Mouse (Mus musculus) myocyte (in vitro differentiated cells): Measurements from ENCODE around the gene Rpl22. TPM values are rescaled to one million over a fixed set of nuclear protein-coding genes. Genes with fewer than 3 reads are reported as not detected.

Experiments
- H3K27me3 ChIP-seq: one replicate; pipeline ENCODE4 v1.6.1; 2011; ENCODE audit not compliant: control insufficient read depth, insufficient read depth, insufficient read length
- H3K36me3 ChIP-seq: one replicate; pipeline ENCODE4 v1.6.1; 2011; ENCODE audit not compliant: control insufficient read depth, insufficient read depth
- H3K4me2 ChIP-seq: one replicate; pipeline ENCODE4 v1.6.1; 2011; ENCODE audit warnings: low read depth, control low read depth
- H3K4me3 ChIP-seq: one replicate; pipeline ENCODE4 v1.5.1; 2011; ENCODE audit warnings: mild to moderate bottlenecking, control low read depth, moderate library complexity
- H3K79me2 ChIP-seq: one replicate; pipeline ENCODE4 v1.6.1; 2011; ENCODE audit not compliant: control insufficient read depth, insufficient read depth
- H3ac ChIP-seq: one replicate; pipeline ENCODE4 v1.6.1; 2011; ENCODE audit not compliant: control insufficient read depth, insufficient read length
- CEBPB ChIP-seq: IDR thresholded peaks from 2 replicates; pipeline ENCODE4 v1.6.1; 2011; ENCODE audit warnings: mild to moderate bottlenecking, moderate library complexity; ENCODE audit not compliant: poor library complexity, insufficient read depth, severe bottlenecking
- E2F4 ChIP-seq: IDR thresholded peaks from one replicate; pipeline ENCODE4 v1.6.1; 2011; ENCODE audit warnings: mild to moderate bottlenecking, control low read depth, moderate library complexity; ENCODE audit not compliant: insufficient read depth
- MAX ChIP-seq: IDR thresholded peaks from one replicate; pipeline ENCODE4 v1.6.1; 2011; ENCODE audit warnings: low read depth, mild to moderate bottlenecking, control low read depth
- MYOD1 ChIP-seq, 3 experiments: IDR thresholded peaks; one replicate each; pipeline ENCODE4 v1.6.1; 2011; ENCODE audit warnings: control low read depth in 2 of 3, low read depth in 2 of 3, mild to moderate bottlenecking in 2 of 3, moderate library complexity in 1 of 3; ENCODE audit not compliant: insufficient read length in 2 of 3, control insufficient read depth in 1 of 3
- MYOG ChIP-seq, 3 experiments: IDR thresholded peaks; one replicate each; pipeline ENCODE4 v1.6.1; 2011; ENCODE audit warnings: control low read depth in 2 of 3, low read depth in 2 of 3, mild to moderate bottlenecking in 2 of 3; ENCODE audit not compliant: insufficient read length in 2 of 3, control insufficient read depth in 1 of 3, insufficient read depth in 1 of 3
- POLR2A ChIP-seq: IDR thresholded peaks from one replicate; pipeline ENCODE4 v1.6.1; 2011; ENCODE audit warnings: low read depth, mild to moderate bottlenecking, control low read depth, moderate library complexity; ENCODE audit not compliant: insufficient read length
- POLR2AphosphoS2 ChIP-seq: IDR thresholded peaks from one replicate; pipeline ENCODE4 v1.6.1; 2011; ENCODE audit warnings: low read depth, control low read depth; ENCODE audit not compliant: insufficient read length
- REST ChIP-seq: IDR thresholded peaks from one replicate; pipeline ENCODE4 v1.6.1; 2011; ENCODE audit warnings: mild to moderate bottlenecking, control low read depth, moderate library complexity; ENCODE audit not compliant: insufficient read depth, insufficient read length
- SRF ChIP-seq: IDR thresholded peaks from one replicate; pipeline ENCODE4 v1.6.1; 2011; ENCODE audit warnings: low read depth; ENCODE audit not compliant: control insufficient read depth, insufficient read length
- TCF12 ChIP-seq: IDR thresholded peaks from one replicate; pipeline ENCODE4 v1.6.1; 2011; ENCODE audit warnings: mild to moderate bottlenecking, control low read depth; ENCODE audit not compliant: poor library complexity, insufficient read depth, severe bottlenecking
- TCF3 ChIP-seq: IDR thresholded peaks from one replicate; pipeline ENCODE4 v1.6.1; 2011; ENCODE audit warnings: low read depth, control low read depth; ENCODE audit not compliant: insufficient read length
- USF1 ChIP-seq: IDR thresholded peaks from one replicate; pipeline ENCODE4 v1.6.1; 2011; ENCODE audit warnings: low read depth, mild to moderate bottlenecking, control low read depth, moderate library complexity
- polyA plus RNA-seq: library from polyadenylated mRNA; unstranded; fragments of >200 nt; fragmentation: generic; extraction: Trizol; gene quantifications from one replicate; pipeline ENCODE4 v1.2.1, GENCODE M21; 2012; ENCODE audit warnings: missing spikeins

Gene Rpl22
- polyA plus RNA-seq, 1 experiment: 1,218 TPM

GRCm38 (mm10) chr4:152343296-152343695 is 17.8 kb downstream of the Rpl22 start:
- no peak for TF ChIP-seq SRF
- no peak for TF ChIP-seq MYOD1 (IDR thresholded peaks at IDR 0.05; ENCODE audit: control insufficient read depth in 1 of 3, insufficient read length in 2 of 3, low read depth in 2 of 3)
- TF ChIP-seq MYOG (IDR thresholded peaks at IDR 0.05; ENCODE audit: control insufficient read depth in 1 of 3, insufficient read depth in 1 of 3, insufficient read length in 2 of 3, low read depth in 2 of 3): no peak
- TF ChIP-seq POLR2A: no peak
- no peak for TF ChIP-seq CEBPB
- TF ChIP-seq REST: no peak
- TF ChIP-seq POLR2AphosphoS2: no peak
- no peak for TF ChIP-seq E2F4
- TF ChIP-seq TCF3: no peak
- no peak for TF ChIP-seq MAX
- no peak for TF ChIP-seq TCF12
- Histone ChIP-seq H3K27me3 (peaks cover 18% of the 10 kb centered on the region), H3K4me2 (no peak overlapping the region), H3K36me3 (no peaks in the 10 kb centered on the region), H3K4me3 (no peak overlapping the region), H3ac (no peak overlapping the region), H3K79me2 (no peaks in the 10 kb centered on the region)

GRCm38 (mm10) chr4:152344651-152345050 is 19.1 kb downstream of the Rpl22 start:
- peaks cover 4% of the 10 kb centered on the region for H3K27me3 ChIP-seq
- peak overlapping the region; percentile 65 for H3K4me2 ChIP-seq

GRCm38 (mm10) chr4:152345120-152345889 is 19.8 kb downstream of the Rpl22 start:
- H3K4me3 ChIP-seq: no peak overlapping the region
- H3K36me3 ChIP-seq: no peaks in the 10 kb centered on the region
- no peak overlapping the region for H3ac ChIP-seq
- no peaks in the 10 kb centered on the region for H3K27me3 ChIP-seq
- H3K4me2 ChIP-seq: peak overlapping the region; percentile 65
- TF ChIP-seq MYOD1 (IDR thresholded peaks at IDR 0.05; ENCODE audit: control insufficient read depth in 1 of 3, insufficient read length in 2 of 3, low read depth in 2 of 3): peak in 2 of 3 experiments; percentile 76 to 85
- TF ChIP-seq POLR2A: no peak
- no peak for TF ChIP-seq POLR2AphosphoS2
- TF ChIP-seq MYOG (IDR thresholded peaks at IDR 0.05; ENCODE audit: control insufficient read depth in 1 of 3, insufficient read depth in 1 of 3, insufficient read length in 2 of 3, low read depth in 2 of 3): peak in 2 of 3 experiments; percentile 24 to 79
- TF ChIP-seq REST: no peak
- peak; percentile 87 for TF ChIP-seq CEBPB
- H3K79me2 ChIP-seq: no peaks in the 10 kb centered on the region

More at GRCm38 (mm10) chr4:152344651-152345050, 19.1 kb downstream of the Rpl22 start:
- TF ChIP-seq TCF3 (no peak), REST (no peak), USF1 (no peak), MYOG (IDR thresholded peaks at IDR 0.05; ENCODE audit: control insufficient read depth in 1 of 3, insufficient read depth in 1 of 3, insufficient read length in 2 of 3, low read depth in 2 of 3) (no peak), POLR2A (no peak), MYOD1 (IDR thresholded peaks at IDR 0.05; ENCODE audit: control insufficient read depth in 1 of 3, insufficient read length in 2 of 3, low read depth in 2 of 3) (no peak)
- Histone ChIP-seq H3K4me3 (no peak overlapping the region), H3K36me3 (no peaks in the 10 kb centered on the region), H3K79me2 (no peaks in the 10 kb centered on the region), H3ac (no peak overlapping the region)

GRCm38 (mm10) chr4:152349837-152350381 is 24.4 kb downstream of the Rpl22 start:
- TF ChIP-seq USF1 (no peak), REST (no peak), MAX (no peak), CEBPB (no peak), POLR2AphosphoS2 (no peak), POLR2A (no peak)
- no peak overlapping the region for H3K4me2 ChIP-seq
- H3ac ChIP-seq: no peak overlapping the region
- no peaks in the 10 kb centered on the region for H3K36me3 ChIP-seq
- H3K79me2 ChIP-seq: no peaks in the 10 kb centered on the region
- no peaks in the 10 kb centered on the region for H3K27me3 ChIP-seq
- H3K4me3 ChIP-seq: no peak overlapping the region

- H3K27me3 ChIP-seq: no peaks in the 10 kb centered on the region
- TF ChIP-seq CEBPB: no peak
- TF ChIP-seq TCF12: no peak
- TF ChIP-seq REST: no peak
- TF ChIP-seq USF1: no peak
- no peak for TF ChIP-seq MYOD1 (IDR thresholded peaks at IDR 0.05; ENCODE audit: control insufficient read depth in 1 of 3, insufficient read length in 2 of 3, low read depth in 2 of 3)
- TF ChIP-seq POLR2A: no peak
- no peak for TF ChIP-seq MAX
- no peak for TF ChIP-seq MYOG (IDR thresholded peaks at IDR 0.05; ENCODE audit: control insufficient read depth in 1 of 3, insufficient read depth in 1 of 3, insufficient read length in 2 of 3, low read depth in 2 of 3)
- TF ChIP-seq POLR2AphosphoS2: no peak
- TF ChIP-seq TCF3: no peak
- no peak for TF ChIP-seq SRF
- no peak for TF ChIP-seq E2F4
- H3K4me2 ChIP-seq: no peak overlapping the region
Measured at GRCm38 (mm10) chr4:152350722-152351421, 25.3 kb downstream of the Rpl22 start.

More at GRCm38 (mm10) chr4:152350722-152351421, 25.3 kb downstream of the Rpl22 start:
- no peak overlapping the region for H3K4me3 ChIP-seq
- H3ac ChIP-seq: no peak overlapping the region
- H3K36me3 ChIP-seq: no peaks in the 10 kb centered on the region
- H3K79me2 ChIP-seq: no peaks in the 10 kb centered on the region
